Mouse (Mus musculus) hindbrain, embryonic 16.5 days (tissue): Measurements from ENCODE around the gene Atxn7l2. TPM values are rescaled to one million over a fixed set of nuclear protein-coding genes. Genes with fewer than 3 reads are reported as not detected.
A peak's percentile ranks its signal among the peaks of the same experiment; 100 is the strongest.

ENCODE experiments used
- ATAC-seq: fragments of 200-750 bp; cut with Nextera tagmentation; 2 replicates; pipeline ENCODE4 v1.8.0; 2017; ENCODE audit warnings: moderate TSS enrichment, moderate library complexity
- H3K27ac ChIP-seq: fragments of 300-500 bp; sonication (generic); 2 replicates; pipeline ENCODE4 v1.5.1; 2014; ENCODE audit warnings: low read depth, mild to moderate bottlenecking, control low read depth, low read length, moderate library complexity
- H3K27me3 ChIP-seq: fragments of 300-500 bp; sonication (generic); replicated peaks from 2 replicates; pipeline ENCODE4 v1.6.1; 2014; ENCODE audit warnings: low read length; ENCODE audit not compliant: control insufficient read depth, insufficient read depth
- H3K36me3 ChIP-seq: fragments of 300-500 bp; sonication (generic); 2 replicates; pipeline ENCODE4 v1.6.1; 2014; ENCODE audit warnings: mild to moderate bottlenecking, low read length, moderate library complexity, mixed read lengths; ENCODE audit not compliant: control insufficient read depth, insufficient read depth
- H3K4me1 ChIP-seq: fragments of 300-500 bp; sonication (generic); 2 replicates; pipeline ENCODE4 v1.6.1; 2014; ENCODE audit warnings: low read depth, low read length; ENCODE audit not compliant: control insufficient read depth, insufficient read depth
- H3K4me2 ChIP-seq: fragments of 300-500 bp; sonication (generic); 2 replicates; pipeline ENCODE4 v1.6.1; 2014; ENCODE audit warnings: mild to moderate bottlenecking, low read length, control low read depth, moderate library complexity
- H3K4me3 ChIP-seq: fragments of 300-500 bp; sonication (generic); 2 replicates; pipeline ENCODE4 v1.5.1; 2014; ENCODE audit warnings: mild to moderate bottlenecking, low read length, control low read depth, moderate library complexity
- H3K9ac ChIP-seq: fragments of 300-500 bp; sonication (generic); 2 replicates; pipeline ENCODE4 v1.6.1; 2014; ENCODE audit warnings: low read depth, mild to moderate bottlenecking, control low read depth, low read length, moderate library complexity
- H3K9me3 ChIP-seq: fragments of 300-500 bp; sonication (generic); 2 replicates; pipeline ENCODE4 v1.6.1; 2014; ENCODE audit warnings: mild to moderate bottlenecking, low read length, moderate library complexity; ENCODE audit not compliant: control insufficient read depth
- WGBS: fragments of 180-500 bp; shearing (Covaris S2); extraction: QIAGEN DNeasy Blood & Tissue Kit; methylation state at CpG from one replicate; pipeline ENCODE4 v1.1.7; 2014; 5-methylcytosine and 5-hydroxymethylcytosine counted together
- polyA plus RNA-seq: library from polyadenylated mRNA; unstranded; fragments of >200 nt; fragmentation: Nextera tagmentation; extraction: Ambion mirVana; gene quantifications from 2 replicates; pipeline ENCODE4 v1.2.1, GENCODE M21; 2015

Gene Atxn7l2
- polyA plus RNA-seq, 1 experiment from 2014 or later, result 19.6 TPM

DNA sequence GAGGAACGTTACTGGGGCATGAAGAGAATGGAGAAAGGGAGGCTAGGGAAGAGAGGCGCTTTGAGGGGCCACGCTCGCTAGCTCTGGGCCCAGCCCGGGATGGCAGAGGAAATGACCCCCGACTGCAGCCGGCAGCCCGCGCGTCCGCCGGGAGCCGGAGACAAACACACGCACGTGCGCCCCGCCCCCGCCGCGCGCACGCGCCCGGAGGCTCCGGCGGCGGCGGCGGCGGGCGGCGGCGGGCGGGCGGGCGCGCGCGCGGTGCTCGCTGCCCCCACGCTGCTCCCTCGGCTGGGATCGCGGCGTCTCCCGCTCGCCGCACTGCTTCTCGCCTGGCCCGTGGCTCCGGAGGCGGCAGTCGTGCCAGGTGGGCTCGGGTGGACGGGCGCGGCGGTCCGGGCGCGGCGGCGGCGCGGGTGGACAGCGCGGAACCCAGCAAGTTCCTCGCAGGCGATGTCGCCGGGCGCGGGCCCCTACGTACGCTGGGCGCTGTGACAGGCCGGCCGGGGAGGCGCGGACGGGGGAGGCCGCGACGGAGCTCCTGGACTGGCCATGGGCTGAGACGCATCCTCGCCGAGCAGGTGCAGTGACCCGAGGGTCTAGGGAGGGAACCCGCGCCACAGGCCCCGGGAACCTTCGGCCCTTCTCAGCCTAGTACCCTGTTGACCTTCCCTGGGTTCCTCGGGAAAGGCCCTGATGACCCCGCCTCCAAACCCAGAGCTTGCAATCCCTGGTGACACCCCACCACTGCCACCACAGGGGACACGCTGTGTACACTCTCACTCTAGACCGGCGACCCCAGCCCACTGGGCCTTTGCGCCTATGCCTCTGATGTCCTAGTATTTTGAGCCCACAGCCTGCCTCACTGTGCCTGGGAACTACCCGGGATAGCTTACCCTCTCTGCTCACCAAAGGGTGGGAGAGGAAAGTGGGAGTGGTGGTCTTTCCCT lies 24.4 kb downstream of the Atxn7l2 start, which contains the start of gene Amigo1:
Amigo1 (plus strand) TSS at position 238 of the 950 bp plus-strand sequence.
- peak within 1 kb of the TSS; percentile 82 for H3K4me3 ChIP-seq
- peaks cover 7% of the 10 kb centered on the region; the same call in 1 of the 2 replicates for H3K36me3 ChIP-seq
- peak within 1 kb of the TSS; percentile 91 for H3K9ac ChIP-seq
- H3K27me3 ChIP-seq, result no peaks in the 10 kb centered on the region
- 2% methylated on average over 41 of the region's 100 CpGs for WGBS
- peaks cover 19% of the 10 kb centered on the region for H3K4me1 ChIP-seq
- H3K4me2 ChIP-seq, result peak within 1 kb of the TSS; percentile 82
- ATAC-seq, result peak; percentile 82
- H3K27ac ChIP-seq, result peak within 1 kb of the TSS; percentile 73
- no peaks in the 10 kb centered on the region for H3K9me3 ChIP-seq

DNA sequence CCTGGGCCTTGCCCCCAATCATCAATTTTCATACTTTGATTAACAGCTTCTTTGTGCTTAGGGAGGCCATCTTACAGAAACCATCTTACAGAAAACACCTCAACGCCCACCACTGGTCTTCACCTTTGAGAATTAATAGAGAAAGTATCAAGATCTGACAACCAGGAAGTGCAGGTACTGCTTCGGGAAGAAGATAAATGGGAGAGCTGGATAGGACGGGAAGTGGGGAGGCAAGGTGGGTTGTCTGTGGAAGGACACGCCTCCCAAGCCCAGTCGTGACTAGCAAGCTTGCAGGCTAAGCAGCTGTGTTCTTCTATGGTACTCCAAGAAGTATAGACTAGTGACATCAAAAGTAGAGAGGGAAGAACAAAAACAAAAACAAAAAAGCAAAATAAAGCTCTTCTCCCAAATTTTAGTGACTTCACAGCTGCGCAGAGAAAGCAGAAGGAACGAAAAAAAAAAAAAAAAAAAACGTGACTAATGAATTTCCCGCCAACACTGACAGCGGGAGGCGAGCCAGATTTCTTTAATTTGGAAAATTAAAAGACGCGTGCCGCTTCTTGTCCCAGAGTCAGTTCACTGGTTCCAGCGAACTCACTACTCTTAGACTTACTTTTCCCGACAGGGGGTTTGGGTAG lies 25.2 kb downstream of the Atxn7l2 start:
- H3K9ac ChIP-seq, result peak overlapping the region; percentile 91
- no peak for ATAC-seq
- H3K4me1 ChIP-seq, result peaks cover 19% of the 10 kb centered on the region
- 2% methylated on average over 16 of the region's 16 CpGs for WGBS
- H3K27ac ChIP-seq, result peak overlapping the region; percentile 73; the same call in 1 of the 2 replicates
- H3K27me3 ChIP-seq, result no peaks in the 10 kb centered on the region
- no peaks in the 10 kb centered on the region for H3K9me3 ChIP-seq
- H3K4me2 ChIP-seq, result peak overlapping the region; percentile 82
- H3K4me3 ChIP-seq, result peak overlapping the region; percentile 82
- peaks cover 3% of the 10 kb centered on the region; the same call in 1 of the 2 replicates for H3K36me3 ChIP-seq

DNA sequence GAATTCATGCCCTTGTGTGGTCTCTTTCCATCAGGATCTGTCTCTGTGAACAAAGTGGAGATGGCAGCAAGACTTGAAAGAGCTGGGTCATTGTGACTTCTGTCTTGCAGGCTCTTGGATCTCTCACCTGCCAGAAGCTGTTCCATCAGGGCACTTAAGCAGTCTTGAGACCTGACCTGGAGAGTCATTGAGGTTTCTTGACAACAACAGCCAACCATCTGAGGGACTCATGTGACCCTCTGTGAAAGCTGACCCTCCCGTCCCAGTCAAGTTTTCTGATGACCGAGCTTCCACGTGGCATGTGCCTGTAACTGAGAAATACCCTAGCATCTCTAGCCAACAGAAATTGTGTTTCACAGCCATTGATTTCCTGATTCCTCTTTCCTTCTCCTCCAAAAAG lies 26.0 kb downstream of the Atxn7l2 start:
- Histone ChIP-seq H3K27ac (no peak overlapping the region), H3K4me1 (peaks cover 19% of the 10 kb centered on the region), H3K9ac (no peak overlapping the region), H3K9me3 (no peaks in the 10 kb centered on the region), H3K4me3 (no peak overlapping the region), H3K36me3 (peaks cover 3% of the 10 kb centered on the region; the same call in 1 of the 2 replicates), H3K4me2 (no peak overlapping the region), H3K27me3 (no peaks in the 10 kb centered on the region)
- 80% methylated on average over 3 of the region's 3 CpGs for WGBS
- no peak for ATAC-seq

DNA sequence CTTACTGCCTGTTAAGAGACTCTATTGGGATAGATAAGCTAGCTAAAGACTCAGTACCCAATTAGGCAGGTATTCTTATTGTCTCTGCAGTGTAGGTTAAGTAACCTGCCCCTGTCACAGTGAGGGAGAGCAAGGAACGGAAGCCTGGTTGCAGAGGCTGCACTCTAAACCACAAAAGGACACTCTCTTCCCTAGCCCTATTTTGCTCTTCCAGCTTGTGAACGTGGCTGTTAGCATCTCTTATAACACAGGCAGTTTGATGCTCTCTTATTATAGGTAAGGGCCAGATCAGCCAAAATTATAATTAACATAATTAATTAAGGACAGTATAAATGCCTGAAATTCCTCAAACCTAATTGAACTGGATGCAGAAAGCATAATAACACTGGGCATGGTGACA lies 30.2 kb downstream of the Atxn7l2 start:
- H3K27me3 ChIP-seq, result no peaks in the 10 kb centered on the region
- 46% methylated on average over 2 of the region's 2 CpGs for WGBS
- no peak overlapping the region for H3K27ac ChIP-seq
- H3K36me3 ChIP-seq, result no peaks in the 10 kb centered on the region
- no peak overlapping the region for H3K4me2 ChIP-seq
- no peak overlapping the region for H3K9ac ChIP-seq
- H3K9me3 ChIP-seq, result no peaks in the 10 kb centered on the region
- ATAC-seq, result no peak
- H3K4me3 ChIP-seq, result no peak overlapping the region
- H3K4me1 ChIP-seq, result no peaks in the 10 kb centered on the region; the same call in 1 of the 2 replicates

DNA sequence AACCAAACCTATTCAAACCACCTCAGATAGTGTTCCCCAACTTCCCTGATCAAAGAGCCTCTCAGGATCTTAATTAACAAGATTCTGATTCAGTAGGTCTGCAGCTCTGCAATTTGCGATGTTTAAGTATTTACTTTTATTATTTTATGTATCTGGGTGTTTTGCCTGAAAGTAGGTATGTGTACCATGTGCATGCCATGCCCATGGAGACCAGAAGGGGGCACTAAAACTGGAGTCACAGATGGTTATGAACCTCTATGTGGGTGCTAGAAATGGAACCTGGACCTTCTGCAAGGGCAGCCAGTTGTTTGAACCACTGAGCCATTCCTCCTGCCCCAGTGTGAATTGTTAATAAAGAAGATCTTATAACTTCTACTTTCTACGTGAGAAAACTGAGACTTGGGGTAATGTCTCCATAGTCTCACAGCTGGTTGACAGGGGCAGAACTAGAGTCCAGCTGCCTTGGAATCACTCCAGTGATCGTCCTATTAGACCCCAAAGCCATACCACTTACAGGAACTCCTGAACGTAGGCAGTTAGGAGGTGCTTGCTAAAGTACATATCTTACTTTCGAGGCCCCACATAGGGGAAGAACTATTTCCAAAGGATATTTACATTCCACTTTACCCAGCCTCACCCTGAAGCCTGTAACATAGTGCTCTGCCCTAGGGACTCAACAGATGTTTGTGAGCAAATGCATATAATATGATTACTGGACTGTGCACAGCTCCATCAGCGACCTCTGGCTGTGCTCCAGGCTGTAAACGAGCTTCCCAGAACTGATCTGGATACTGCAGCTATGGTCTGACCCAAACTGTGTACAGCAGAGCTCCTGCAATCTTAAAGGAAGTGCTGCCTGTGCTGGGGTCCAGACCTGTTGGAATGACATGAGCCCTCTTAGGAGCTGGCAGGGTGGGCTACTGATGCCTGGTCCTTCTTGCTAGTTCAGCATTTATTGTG lies 31.7 kb downstream of the Atxn7l2 start:
- no peak overlapping the region for H3K9ac ChIP-seq
- H3K27me3 ChIP-seq, result no peaks in the 10 kb centered on the region
- no peak overlapping the region for H3K4me2 ChIP-seq
- no peaks in the 10 kb centered on the region for H3K9me3 ChIP-seq
- H3K4me3 ChIP-seq, result no peak overlapping the region
- 76% methylated on average over 7 of the region's 7 CpGs for WGBS
- H3K36me3 ChIP-seq, result no peaks in the 10 kb centered on the region
- H3K27ac ChIP-seq, result no peak overlapping the region
- peaks cover 10% of the 10 kb centered on the region for H3K4me1 ChIP-seq
- ATAC-seq, result no peak

DNA sequence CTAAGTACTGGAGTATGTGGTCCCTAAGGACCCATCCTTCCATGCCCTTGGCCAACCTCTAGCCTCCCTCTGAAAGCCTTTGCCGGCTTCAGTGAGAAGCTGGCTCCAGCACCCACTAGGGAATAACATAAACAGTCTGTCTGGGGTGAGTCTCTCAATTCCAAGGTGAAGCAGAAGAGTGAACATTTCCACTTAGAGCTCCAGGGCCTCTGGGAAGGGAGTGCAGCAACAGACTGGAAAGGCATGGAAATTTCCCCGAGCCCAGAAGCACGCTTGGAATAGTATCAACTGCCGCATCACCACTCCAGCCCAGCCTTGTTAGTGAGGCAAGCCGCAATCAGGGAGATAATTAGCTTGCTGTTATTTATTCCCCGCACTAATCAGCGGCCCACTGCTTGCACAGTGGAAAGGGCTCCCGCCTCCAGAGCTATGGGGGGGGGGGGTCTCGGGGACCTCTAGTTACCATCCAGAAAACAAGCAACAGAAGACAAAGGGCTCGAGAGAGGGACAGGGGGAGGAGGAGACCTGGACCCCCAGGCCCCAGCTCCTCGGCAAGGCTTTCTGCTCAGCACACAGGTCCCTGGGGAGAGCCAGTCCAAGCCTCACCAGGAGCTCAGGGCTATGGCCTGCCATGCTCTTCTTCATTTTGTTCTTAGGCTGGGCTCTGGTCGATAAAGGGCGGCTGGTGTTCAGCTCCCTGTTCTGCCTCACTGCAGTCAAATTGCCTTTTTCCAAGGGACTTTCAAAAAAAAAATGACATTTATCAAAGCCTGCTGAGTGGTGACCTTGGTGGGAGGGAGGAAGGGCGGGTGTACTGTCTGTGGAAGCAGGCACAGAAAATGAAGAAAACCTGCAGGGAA lies 35.8 kb downstream of the Atxn7l2 start:
- WGBS, result 16% methylated on average over 14 of the region's 14 CpGs
- peak; percentile 90 for ATAC-seq

DNA sequence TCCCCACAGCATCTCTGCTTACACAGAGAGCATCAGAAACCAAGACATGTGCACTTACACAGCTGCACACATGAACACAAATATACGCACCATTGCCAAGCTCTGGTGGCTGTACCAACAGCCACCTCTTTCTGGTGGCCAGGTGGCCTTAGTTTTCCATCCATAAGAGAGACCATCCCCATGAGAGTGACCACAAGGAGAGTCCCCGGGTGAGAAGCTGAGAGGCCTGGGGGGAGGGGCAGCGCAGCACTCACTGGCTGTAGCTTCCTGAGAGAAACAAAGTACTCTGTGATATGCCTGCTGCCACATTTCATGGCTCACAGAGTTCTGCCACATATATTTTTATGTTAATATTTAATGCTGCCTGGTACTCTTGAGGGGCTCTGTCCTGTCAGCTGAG lies 41.5 kb downstream of the Atxn7l2 start:
- WGBS, result 49% methylated on average over 3 of the region's 3 CpGs
- H3K4me3 ChIP-seq, result no peak overlapping the region
- no peak overlapping the region for H3K9ac ChIP-seq
- H3K27me3 ChIP-seq, result no peaks in the 10 kb centered on the region
- H3K27ac ChIP-seq, result no peak overlapping the region
- H3K36me3 ChIP-seq, result no peaks in the 10 kb centered on the region
- no peak for ATAC-seq
- H3K9me3 ChIP-seq, result no peaks in the 10 kb centered on the region
- H3K4me1 ChIP-seq, result peaks cover 27% of the 10 kb centered on the region
- no peak overlapping the region for H3K4me2 ChIP-seq

More for the DNA sequence above, 35.8 kb downstream of the Atxn7l2 start:
- H3K9ac ChIP-seq, result peak overlapping the region; percentile 45
- H3K4me1 ChIP-seq, result peaks cover 10% of the 10 kb centered on the region
- H3K9me3 ChIP-seq, result no peaks in the 10 kb centered on the region
- no peaks in the 10 kb centered on the region for H3K27me3 ChIP-seq
- H3K36me3 ChIP-seq, result no peaks in the 10 kb centered on the region
- peak overlapping the region; percentile 78 for H3K27ac ChIP-seq
- peak overlapping the region; percentile 4; the same call in 1 of the 2 replicates for H3K4me3 ChIP-seq
- peak overlapping the region; percentile 44 for H3K4me2 ChIP-seq

DNA sequence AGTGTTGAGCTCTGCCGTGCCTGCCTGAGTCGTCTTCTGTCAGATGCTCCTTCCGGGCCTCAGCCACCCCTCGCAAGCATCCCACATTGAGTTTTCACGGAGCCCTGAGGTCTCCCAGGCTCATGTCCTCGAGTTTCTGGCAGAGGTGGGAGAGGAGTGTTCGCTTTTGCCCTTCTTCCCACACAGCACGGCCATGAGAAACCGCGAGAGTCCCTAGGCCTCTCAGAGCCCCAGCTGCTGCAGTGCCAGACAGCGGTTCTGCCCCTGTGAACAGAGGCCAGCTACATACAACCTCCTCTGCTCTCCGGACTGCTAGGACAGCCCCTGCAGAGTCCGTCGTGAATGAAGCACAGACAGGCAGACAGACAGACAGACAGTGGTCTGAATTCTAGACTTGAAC lies 43.2 kb downstream of the Atxn7l2 start:
- no peak for ATAC-seq
- Histone ChIP-seq H3K27ac (no peak overlapping the region), H3K27me3 (no peaks in the 10 kb centered on the region), H3K4me1 (peaks cover 27% of the 10 kb centered on the region), H3K4me3 (no peak overlapping the region), H3K9me3 (no peaks in the 10 kb centered on the region), H3K9ac (peak overlapping the region; percentile 31; the same call in 1 of the 2 replicates), H3K36me3 (no peaks in the 10 kb centered on the region), H3K4me2 (no peak overlapping the region)
- 35% methylated on average over 14 of the region's 14 CpGs for WGBS
